Mouse (Mus musculus) cerebellum, postnatal 36 days (tissue): ENCODE data around the gene Pnisr.
A peak's percentile ranks its signal among the peaks of the same experiment; 100 is the strongest.

Source experiments
- DNase-seq, 2 experiments: peaks; one replicate each; pipeline ENCODE4 v3.0.0; 2021 to 2022; ENCODE audit warnings: mixed read lengths in 2 of 2

The Pnisr gene

DNA sequence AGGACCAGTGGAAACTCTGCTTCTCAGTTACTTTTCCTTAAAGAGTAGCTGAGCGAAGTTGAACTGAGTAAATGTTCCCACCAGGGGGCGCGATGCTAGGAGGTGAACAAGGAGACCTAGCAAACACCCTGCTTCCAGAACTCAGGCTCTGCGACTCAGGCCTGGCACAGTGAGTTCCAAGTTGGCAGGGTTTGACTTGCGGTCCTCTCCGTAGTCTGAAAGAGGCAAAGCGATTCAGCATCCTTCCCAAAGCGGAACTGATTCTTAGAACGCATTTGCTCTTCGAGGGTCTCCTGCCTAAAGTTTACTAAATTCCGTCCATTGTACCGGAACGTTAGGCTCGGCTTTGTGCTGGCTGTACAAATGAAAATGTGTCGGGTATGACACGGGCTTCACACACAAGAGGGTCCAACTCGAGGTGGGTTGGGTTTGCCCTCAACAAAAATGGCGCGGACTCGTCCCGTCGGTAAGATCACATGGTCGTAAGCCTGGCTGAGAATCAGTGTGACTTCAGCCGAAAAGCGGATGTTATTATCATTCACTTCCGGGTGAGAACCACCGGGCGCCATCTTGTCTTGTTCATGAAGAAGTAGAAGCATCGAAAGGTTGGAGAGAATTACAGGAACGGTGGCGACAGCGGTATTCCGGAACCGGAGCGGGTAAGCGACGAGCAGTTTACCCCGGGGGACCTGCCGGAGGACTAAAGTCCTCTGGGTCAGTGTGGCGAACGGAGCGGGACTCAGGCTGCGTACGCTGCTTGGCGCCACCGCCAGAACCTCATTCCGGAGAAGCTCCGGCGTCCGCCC, at the start of gene Pnisr:
Pnisr (plus strand) TSS at position 103 of the 806 bp plus-strand sequence.
- DNase-seq = peak; percentile 94 to 95

DNA sequence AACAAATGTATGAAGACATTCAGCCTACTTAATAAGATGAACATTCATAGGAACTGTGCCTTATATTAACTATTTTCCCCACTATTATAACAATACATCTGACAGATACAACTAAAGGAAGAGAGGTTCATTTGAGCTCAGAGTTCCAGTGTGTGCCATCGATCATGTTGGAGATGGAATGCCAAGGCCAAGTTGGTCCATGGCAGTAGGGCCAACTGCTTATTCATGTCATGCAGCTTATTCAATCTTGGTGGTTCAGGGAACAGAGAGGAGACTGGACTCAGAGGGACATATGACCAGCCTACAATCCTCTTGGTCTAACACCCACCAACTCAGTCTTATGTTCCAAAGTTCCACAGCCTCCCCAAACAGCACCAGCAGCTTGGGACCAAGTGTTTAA, 46.4 kb upstream of the Pnisr start:
- no peak for DNase-seq

DNA sequence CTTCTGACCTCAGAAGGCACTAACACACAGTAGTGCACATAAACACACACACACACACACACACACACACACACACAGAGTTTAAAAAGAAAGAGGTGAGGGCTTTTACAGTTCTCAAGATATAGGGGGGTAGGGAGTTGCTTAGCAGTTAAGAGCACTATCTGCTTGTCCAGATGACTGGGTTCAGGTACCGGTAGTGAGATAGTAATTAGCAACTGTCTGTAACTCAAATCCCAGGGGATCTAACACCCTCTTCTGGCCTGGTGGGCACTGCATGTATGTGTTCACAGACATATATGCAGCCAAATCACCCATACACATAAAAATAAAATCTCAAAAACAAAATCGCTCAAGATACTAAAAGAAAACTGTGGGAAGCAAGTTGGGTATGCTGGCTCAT, 45.8 kb upstream of the Pnisr start:
- DNase-seq = no peak

DNA sequence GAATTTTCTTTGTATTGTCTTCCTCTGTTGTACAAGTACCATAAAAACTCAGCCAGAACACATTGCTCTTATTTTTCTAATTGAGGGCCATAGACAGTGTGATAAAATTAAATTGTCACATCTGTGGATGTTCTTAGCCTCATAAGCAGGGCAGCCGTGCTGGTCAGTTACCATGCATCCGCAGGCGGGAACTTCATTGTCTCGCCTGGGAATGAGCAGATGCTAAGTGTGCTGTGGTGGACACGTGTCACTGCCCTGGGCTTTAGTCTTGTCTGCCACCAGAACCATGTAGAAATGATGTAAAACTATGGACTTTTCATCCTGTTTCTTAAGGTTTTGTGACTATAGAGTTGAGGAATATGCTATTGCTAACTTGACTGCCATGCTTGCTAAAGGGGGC, 40.2 kb upstream of the Pnisr start:
- no peak for DNase-seq

DNA sequence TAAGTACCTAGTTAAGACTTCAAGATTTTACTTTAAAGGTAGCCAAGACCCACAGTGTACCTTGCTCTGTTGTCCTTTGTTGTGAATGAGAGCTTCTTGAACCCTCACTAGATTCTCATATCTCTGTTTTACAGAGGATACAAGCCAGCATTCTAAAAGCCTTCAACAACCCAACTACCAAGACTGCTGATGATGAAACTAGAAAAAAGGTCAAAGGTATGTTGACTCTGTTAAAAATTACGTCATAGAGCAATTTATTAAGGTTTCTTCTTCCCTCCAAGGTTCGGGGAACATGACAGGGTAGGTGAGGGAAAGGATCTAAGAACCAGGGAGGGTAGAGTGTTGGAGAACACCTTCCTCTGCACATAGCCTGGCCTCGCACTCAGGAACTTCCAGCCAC, 36.8 kb upstream of the Pnisr start:
- DNase-seq = no peak

DNA sequence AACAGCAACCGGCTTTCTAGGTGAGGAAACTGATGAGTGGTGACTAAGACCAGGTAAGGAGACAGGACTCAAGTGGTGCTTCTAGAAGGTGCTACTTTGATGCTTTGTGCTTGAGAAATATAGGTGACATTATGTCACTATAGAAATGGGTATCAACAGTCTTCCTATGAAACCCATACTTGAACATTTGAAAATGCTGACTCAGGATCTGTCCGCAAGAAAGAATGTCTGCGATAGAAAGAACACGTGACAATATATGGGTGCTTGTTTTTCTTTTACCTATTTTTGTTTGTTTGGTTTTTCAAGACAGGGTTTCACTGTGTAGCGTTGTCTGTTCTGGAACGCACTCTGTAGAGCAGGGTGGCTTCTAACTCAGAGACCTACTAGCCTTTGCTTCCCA, 34.7 kb upstream of the Pnisr start:
- DNase-seq = no peak

DNA sequence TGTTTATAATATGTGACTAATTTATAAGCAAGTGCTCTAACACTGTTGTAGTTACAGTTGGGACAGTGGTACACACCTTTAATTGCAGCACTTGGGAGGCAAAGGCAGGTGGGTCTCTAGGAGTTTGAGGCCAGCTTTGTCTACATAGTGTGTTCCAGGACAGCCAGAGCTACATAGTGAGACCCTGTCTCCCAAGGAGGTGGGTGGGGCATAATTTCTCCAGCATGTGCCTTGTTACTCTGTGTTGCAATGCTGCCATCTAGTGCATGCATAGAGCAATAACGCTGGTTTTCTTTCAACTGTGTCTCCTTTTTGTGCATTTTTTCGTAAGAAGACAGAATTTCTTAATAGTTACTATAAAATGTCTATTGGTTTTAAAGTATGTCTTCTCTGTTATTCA, 33.4 kb upstream of the Pnisr start:
- peak in 1 of 2 experiments; percentile 32 for DNase-seq

DNA sequence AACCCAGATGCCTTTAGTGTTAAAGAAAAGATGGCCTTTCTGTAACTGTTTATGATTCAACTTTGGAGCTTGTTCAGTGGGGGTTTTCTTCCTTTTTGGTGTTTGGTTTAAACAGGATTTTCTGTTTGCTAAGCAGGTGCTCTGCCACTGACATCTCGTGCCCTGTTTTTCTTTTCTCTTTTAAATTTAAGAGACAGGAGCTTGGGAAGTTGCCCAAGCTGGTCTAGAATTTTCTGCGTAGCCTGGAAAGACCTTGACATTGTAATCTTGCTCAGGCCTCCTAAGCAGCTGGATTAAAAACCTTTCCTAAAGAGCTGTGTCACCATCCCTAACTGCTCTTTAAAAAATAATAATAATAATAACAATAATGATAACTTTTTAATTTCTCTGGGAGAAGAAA, 20.8 kb upstream of the Pnisr start:
- DNase-seq = no peak

DNA sequence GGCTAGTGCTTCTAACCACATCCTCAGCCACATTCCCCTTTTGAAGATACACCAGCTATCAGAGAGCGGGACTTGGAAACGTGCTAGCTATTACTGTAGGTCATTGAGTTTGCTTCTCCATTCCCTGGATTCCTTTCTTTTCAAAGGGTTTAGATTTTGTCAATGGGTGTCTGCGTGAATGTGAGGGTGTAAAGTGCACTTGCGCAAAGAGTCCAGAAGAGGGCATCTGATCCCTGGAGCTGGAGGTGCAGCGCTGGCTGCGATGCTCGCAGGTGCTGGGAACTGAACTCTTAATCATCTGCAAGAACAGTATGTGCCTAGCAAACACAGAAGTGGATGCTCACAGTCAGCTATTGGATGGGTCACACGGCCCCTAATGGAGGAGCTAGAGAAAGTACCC, 14.5 kb upstream of the Pnisr start:
- DNase-seq = no peak

DNA sequence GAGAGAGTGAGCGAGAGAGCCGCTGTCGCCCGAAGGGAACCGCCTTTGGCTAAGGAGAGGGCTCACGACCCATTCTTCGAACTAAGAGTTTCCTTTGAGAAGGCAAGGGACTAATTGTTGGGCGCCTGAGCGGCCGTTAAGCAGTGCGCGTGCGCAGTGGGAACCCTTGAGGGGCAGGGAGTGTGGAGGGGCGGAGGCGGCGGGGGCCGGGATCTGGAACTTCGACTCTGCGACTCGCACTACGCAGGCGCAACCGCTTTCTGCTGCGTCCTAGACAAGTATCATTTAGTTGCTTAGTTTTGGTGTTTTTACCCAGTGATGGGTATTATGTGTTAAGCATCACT, 876 bp downstream of the Pnisr start:
- DNase-seq = peak; percentile 85 to 88

DNA sequence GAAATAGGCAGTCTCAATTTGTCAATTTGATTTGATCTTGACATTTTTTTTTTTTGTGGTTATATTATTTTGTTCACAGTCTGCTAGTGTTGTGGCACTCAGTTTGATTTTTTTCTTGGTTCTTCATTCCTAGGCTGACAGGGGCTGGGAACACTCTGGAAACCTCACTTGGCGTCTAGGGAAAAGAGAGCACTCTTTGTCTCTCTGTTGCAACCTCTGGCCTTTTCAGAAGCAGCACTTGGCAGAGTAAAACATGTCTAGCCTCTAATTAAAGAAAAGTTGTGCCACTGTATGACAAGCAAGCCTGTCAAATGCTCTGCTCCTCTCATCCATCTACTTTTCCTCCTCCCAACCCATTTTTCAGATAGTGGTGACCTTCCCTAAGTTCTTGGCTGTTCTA, 10.1 kb downstream of the Pnisr start:
- DNase-seq = no peak

DNA sequence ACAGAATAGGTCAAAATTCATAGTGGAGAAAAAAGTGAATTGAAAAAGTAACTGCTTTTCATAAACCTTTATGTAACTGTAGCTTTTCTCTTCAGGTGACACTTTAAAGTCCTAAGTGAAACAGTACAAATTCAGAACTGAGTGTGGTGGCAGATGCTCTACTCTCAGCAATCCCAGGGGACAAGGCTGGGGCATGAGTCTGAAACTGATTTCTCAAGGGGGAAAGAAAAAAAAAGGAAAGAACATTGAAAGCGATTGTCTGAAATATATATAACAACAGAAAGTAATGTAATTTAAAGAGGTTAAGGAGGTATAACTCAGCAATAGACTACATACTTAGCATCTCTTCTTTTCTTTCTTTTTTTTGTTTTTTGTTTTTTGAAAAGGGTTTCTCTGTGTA, 17.8 kb downstream of the Pnisr start:
- no peak for DNase-seq

DNA sequence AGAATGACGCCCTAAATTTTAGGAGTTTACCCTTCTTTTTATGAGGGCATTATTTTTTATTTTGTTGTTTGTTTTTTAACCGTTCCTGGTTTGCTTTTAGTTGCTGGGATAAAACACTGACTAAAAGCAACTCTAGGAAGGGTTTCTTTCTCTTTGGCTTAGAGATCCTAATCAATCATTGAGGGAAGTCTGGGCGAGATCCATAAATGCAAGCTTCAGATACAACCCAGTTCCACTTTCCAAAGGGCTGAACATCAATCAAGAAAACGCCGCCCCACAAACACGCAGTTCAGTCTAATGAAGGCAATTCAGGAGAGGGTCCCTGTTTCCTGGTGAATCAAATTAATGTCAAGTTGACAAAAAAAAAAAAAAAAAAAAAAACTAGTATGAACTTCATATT, 31.4 kb downstream of the Pnisr start:
- DNase-seq = no peak

DNA sequence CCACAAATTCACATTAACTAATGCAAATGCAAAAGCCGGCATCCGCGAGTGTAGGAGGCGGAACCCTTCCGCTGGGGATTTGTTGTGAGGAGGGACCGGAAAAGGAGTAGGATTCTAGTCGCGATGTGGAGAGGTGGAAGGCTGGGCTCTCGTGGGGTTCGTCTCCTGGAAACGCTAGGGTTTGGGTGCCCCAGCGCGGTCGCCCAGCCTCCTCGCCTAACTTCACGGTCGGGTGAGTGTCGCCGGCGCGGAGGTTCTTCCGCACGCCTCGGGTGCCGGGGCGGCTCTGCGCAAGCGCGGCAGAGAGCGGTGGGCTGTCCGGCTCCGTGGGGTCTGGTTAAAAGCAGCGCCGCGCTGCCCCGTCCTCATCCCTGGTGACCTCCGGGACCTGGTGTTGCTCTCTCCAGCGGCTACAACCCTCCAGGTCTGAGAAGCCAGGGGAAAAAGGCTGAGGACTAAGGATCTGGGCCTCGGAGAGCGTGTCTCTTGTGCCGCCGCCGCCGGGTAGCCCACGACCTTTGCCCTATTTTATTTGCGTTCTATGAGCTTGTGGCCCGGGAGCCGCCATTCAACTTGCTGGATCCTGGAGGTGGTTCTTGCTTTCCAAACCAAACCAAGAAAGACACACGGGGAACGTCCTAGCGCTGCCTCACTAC, 32.3 kb downstream of the Pnisr start, which contains the start of gene Coq3:
Coq3 (plus strand) TSS at position 109 of the 656 bp plus-strand sequence.
- peak; percentile 75 to 81 for DNase-seq

DNA sequence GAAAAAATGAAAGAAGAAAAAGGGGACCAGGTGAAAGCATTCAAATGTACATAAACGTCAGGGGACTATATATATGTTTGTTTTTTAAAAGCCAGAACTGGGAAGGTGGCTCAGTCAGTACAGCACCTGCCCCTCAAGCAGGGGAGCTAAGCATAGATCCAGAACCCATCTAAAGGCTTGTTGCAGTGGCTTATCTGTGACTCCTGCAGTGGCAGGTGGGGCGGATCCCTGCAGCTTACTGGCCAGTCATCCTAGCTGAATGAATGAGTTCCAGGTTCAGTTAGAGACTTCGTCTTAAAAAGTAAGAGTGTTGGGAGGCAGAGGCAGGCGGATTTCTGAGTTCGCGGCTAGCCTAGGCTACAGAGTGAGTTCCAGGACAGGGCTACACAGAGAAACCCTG, 35.4 kb downstream of the Pnisr start:
- DNase-seq = no peak

DNA sequence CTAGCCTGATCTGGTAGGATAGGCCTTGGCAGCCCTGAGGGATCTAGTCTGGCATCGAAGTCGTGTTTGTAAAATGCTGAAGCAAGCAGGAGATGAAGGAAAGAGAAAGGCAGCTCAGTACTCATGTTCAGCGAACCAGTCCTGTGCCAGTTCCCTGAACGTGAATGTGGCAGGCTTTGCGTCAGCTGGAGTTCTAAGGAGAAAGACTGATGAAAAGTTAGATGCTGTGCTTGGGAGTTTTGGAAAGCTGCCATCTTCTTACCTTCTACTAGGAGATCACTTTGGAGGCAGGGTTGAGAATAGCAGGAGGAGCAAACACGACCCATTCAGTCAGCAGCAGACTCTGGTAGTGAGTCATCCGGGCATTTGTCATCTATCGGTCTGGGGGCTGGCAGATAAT, 38.4 kb downstream of the Pnisr start:
- no peak for DNase-seq
